Mouse (Mus musculus) heart, postnatal 0 days (tissue): ENCODE measurements around the gene Chd9. TPM values are rescaled to one million over a fixed set of nuclear protein-coding genes. Genes with fewer than 3 reads are reported as not detected.
A peak's percentile ranks its signal among the peaks of the same experiment; 100 is the strongest.

Source experiments
- ATAC-seq: fragments of 200-750 bp; cut with Nextera tagmentation; 2 replicates; pipeline ENCODE4 v1.8.0; 2017; ENCODE audit warnings: low read depth, moderate number of reproducible peaks, moderate library complexity; ENCODE audit not compliant: insufficient read depth
- DNase-seq: peaks from one replicate; pipeline ENCODE4 v3.0.0-alpha.2; 2016; ENCODE audit warnings: low spot score
- H3K27ac ChIP-seq: fragments of 300-500 bp; sonication (generic); 2 replicates; pipeline ENCODE4 v1.5.1; 2014; ENCODE audit warnings: low read depth, mild to moderate bottlenecking
- H3K27me3 ChIP-seq: fragments of 300-500 bp; sonication (generic); 2 replicates; pipeline ENCODE4 v1.6.1; 2014; ENCODE audit warnings: low read length, mixed read lengths; ENCODE audit not compliant: control insufficient read depth, insufficient read depth
- H3K36me3 ChIP-seq: fragments of 300-500 bp; sonication (generic); replicated peaks from 2 replicates; pipeline ENCODE4 v1.6.1; 2014; ENCODE audit warnings: low read length, mixed read lengths; ENCODE audit not compliant: control insufficient read depth, insufficient read depth
- H3K4me1 ChIP-seq: fragments of 300-500 bp; sonication (generic); 2 replicates; pipeline ENCODE4 v1.6.1; 2014; ENCODE audit warnings: antibody characterized with exemption; ENCODE audit not compliant: control insufficient read depth, insufficient read depth
- H3K4me2 ChIP-seq: fragments of 300-500 bp; sonication (generic); 2 replicates; pipeline ENCODE4 v1.6.1; 2014; ENCODE audit warnings: low read depth, mild to moderate bottlenecking, low read length, moderate library complexity
- H3K4me3 ChIP-seq: fragments of 300-500 bp; sonication (generic); 2 replicates; pipeline ENCODE4 v1.5.1; 2014; ENCODE audit warnings: low read depth, low read length
- H3K9ac ChIP-seq: fragments of 300-500 bp; sonication (generic); replicated peaks from 2 replicates; pipeline ENCODE4 v1.6.1; 2014; ENCODE audit warnings: low read depth, low read length, mixed read lengths
- H3K9me3 ChIP-seq: fragments of 300-500 bp; sonication (generic); replicated peaks from 2 replicates; pipeline ENCODE4 v1.6.1; 2016; ENCODE audit warnings: low read length; ENCODE audit not compliant: control insufficient read depth
- CTCF ChIP-seq: IDR thresholded peaks from 2 replicates; pipeline ENCODE4 v1.5.1; 2016; ENCODE audit warnings: antibody characterized with exemption, control low read depth, low read depth
- EP300 ChIP-seq: IDR thresholded peaks from 2 replicates; pipeline ENCODE4 v1.6.1; 2016; ENCODE audit warnings: antibody characterized with exemption, low read depth
- WGBS: fragments of 180-500 bp; shearing (Covaris S2); extraction: QIAGEN DNeasy Blood & Tissue Kit; methylation state at CpG from one replicate; pipeline ENCODE4 v1.1.7; 2014; 5-methylcytosine and 5-hydroxymethylcytosine counted together
- polyA plus RNA-seq: library from polyadenylated mRNA; unstranded; fragments of >200 nt; fragmentation: Nextera tagmentation; extraction: Ambion mirVana; gene quantifications from 2 replicates; pipeline ENCODE4 v1.2.1, GENCODE M21; 2015
- total RNA-seq: library from RNA; depleted of rRNA; stranded (reverse); fragments of >200 nt; gene quantifications from 2 replicates; pipeline ENCODE4 v1.2.3, GENCODE M21; 2014; ENCODE audit warnings: low replicate concordance

Chd9 gene
- total and polyA plus RNA-seq, 2 experiments from 2014 or later = 38.9 to 44.1 TPM

DNA sequence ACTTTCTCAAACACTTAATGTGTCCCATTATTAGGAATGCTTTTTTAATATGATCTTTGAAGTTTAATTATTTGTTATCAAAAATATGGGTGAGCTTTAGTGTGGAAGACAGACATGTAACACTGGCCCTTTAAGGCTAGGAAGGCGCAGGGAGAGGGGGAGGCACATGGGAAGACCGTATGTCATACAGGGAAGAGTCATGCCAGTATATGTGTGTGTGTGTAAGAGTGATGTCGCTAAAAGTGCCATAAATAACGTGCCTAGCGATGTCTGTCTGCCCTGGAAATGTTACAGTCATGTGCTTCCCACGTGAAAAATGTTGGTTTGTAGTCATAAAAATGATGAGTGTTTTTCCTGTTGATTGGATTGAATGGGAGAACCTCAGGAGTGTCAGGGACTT is 208.8 kb downstream of the Chd9 start:
- 73% methylated on average over 6 of the region's 6 CpGs for WGBS
- Histone ChIP-seq H3K9ac (no peak overlapping the region), H3K27me3 (no peaks in the 10 kb centered on the region), H3K4me1 (no peaks in the 10 kb centered on the region), H3K36me3 (peaks cover 87% of the 10 kb centered on the region), H3K9me3 (no peaks in the 10 kb centered on the region), H3K4me2 (no peak overlapping the region), H3K4me3 (no peak overlapping the region), H3K27ac (no peak overlapping the region)
- DNase-seq = no peak
- ATAC-seq = no peak
- TF ChIP-seq CTCF = no peak
- TF ChIP-seq EP300 = no peak

DNA sequence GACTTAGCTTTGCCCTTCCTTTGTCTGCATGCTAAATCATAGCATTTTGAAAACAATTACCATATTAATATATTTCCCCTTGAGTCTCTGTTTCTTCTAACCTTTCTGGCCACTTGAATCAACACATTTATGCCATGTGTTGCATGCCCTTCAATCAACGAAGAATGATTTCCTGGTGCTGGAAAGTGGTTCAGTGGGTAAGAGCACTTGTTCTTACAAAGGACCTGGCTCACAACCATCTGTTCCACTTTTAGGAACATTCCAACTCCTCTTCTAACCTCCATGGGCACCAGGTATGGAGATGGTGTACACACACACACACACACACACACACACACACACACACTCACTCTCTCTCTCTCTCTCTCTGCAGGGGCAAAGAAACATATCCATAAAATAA is 210.5 kb downstream of the Chd9 start:
- Histone ChIP-seq H3K4me1 (no peaks in the 10 kb centered on the region), H3K27me3 (no peaks in the 10 kb centered on the region), H3K27ac (no peak overlapping the region), H3K36me3 (peaks cover 89% of the 10 kb centered on the region), H3K4me3 (no peak overlapping the region), H3K4me2 (no peak overlapping the region), H3K9me3 (no peaks in the 10 kb centered on the region), H3K9ac (no peak overlapping the region)
- 57% methylated on average over 1 of the region's 1 CpGs for WGBS
- DNase-seq (no peak), ATAC-seq (no peak)
- TF ChIP-seq EP300 (no peak), CTCF (no peak)

DNA sequence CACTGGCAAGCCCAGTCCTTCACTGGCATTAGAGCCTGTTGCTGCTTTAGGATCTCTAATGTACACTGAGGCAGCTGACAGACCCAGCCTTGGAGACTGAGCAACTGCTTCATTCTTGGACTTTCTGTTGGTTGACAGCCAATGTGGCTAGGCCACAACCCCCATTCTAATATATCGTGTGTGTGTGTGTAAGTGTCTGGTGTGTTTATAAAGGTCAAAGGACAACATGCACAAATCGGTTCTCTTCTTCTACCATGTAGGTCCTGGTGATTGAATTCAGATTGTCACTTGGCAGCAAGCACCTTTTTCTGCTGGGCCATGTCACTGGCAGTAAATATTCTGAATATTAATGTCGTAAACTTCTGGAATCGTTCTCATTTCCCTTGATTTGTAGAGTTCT is 218.2 kb downstream of the Chd9 start:
- H3K9me3 ChIP-seq = no peaks in the 10 kb centered on the region
- H3K9ac ChIP-seq = no peak overlapping the region
- ATAC-seq (no peak), DNase-seq (no peak)
- no peak overlapping the region for H3K27ac ChIP-seq
- H3K4me2 ChIP-seq = no peak overlapping the region
- H3K4me3 ChIP-seq = no peak overlapping the region
- H3K36me3 ChIP-seq = peaks cover 70% of the 10 kb centered on the region
- no peaks in the 10 kb centered on the region for H3K4me1 ChIP-seq
- WGBS = 84% methylated on average over 4 of the region's 4 CpGs
- TF ChIP-seq EP300 (no peak), CTCF (no peak)
- H3K27me3 ChIP-seq = no peaks in the 10 kb centered on the region

DNA sequence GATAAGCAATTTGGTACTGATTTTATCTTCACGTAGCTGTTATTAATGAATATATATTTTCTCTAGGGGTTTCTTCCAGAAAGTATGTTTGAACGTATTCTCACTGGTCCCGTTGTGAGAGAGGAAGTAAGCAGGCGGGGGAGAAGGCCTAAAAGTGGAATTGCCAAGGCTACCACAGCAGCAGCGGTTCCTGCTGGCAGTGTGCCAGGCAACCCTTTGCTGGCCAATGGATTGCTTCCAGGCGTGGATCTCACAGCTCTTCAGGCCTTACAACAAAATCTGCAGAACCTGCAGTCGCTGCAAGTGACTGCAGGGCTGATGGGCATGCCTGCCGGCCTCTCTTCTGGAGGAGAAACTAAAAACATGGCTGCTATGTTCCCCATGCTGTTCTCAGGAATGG is 222.9 kb downstream of the Chd9 start:
- Histone ChIP-seq H3K9me3 (no peaks in the 10 kb centered on the region), H3K4me1 (no peaks in the 10 kb centered on the region), H3K4me3 (no peak overlapping the region), H3K9ac (no peak overlapping the region), H3K4me2 (no peak overlapping the region), H3K27ac (peak overlapping the region; percentile 36; the same call in 1 of the 2 replicates), H3K27me3 (no peaks in the 10 kb centered on the region), H3K36me3 (peaks cover 53% of the 10 kb centered on the region)
- TF ChIP-seq EP300 = no peak
- TF ChIP-seq CTCF = no peak
- 17% methylated on average over 8 of the region's 8 CpGs for WGBS
- DNase-seq (peak; percentile 53), ATAC-seq (peak; percentile 58; the same call in 1 of the 2 replicates)

DNA sequence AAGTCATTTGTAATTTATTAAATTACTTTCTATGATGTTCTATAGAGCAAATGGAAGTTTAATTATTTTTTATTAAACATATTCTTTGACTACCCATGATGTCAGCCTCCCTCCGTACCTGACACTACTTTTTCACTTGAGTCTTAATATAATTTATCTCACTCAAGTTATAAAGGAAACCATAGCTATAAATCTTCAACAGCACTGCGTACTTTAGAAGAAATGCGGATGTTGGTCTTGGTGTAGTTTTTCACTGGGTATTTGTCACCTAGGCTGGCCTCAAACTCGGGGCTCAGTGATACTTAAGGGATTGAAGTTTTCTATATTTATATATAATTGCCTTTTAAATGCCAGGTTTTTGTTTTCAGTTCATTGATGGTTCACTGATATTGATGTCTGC is 226.3 kb downstream of the Chd9 start:
- DNase-seq (no peak), ATAC-seq (no peak)
- WGBS = 93% methylated on average over 4 of the region's 4 CpGs
- no peak overlapping the region for H3K27ac ChIP-seq
- H3K9me3 ChIP-seq = no peaks in the 10 kb centered on the region
- TF ChIP-seq EP300 (no peak), CTCF (no peak)
- no peak overlapping the region for H3K4me3 ChIP-seq
- peaks cover 40% of the 10 kb centered on the region for H3K36me3 ChIP-seq
- no peak overlapping the region for H3K9ac ChIP-seq
- no peaks in the 10 kb centered on the region for H3K27me3 ChIP-seq
- no peak overlapping the region for H3K4me2 ChIP-seq
- no peaks in the 10 kb centered on the region for H3K4me1 ChIP-seq

DNA sequence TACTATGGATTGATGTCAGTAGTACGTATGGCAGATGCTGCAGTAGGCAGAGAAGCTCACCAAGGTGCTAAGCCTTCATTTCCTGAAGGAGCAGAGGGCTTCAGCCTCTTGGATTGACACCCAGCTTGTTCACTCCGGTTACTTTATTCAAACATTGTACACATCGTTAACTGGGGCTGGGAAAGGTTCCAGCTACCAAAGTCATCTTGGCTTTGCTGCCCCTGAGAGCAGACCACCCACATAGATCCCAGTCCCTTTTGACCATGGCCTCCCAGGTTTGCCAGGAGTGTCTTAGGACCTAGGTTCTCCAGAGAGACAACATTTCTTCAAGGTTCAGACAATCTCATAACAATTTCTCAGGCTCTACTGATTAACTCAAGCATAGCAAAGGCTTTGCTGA is 228.7 kb downstream of the Chd9 start:
- Histone ChIP-seq H3K36me3 (peaks cover 20% of the 10 kb centered on the region), H3K9ac (no peak overlapping the region), H3K9me3 (no peaks in the 10 kb centered on the region), H3K27ac (no peak overlapping the region), H3K27me3 (no peaks in the 10 kb centered on the region), H3K4me3 (no peak overlapping the region), H3K4me2 (no peak overlapping the region), H3K4me1 (no peaks in the 10 kb centered on the region; the same call in 1 of the 2 replicates)
- DNase-seq = no peak
- 58% methylated on average over 3 of the region's 3 CpGs for WGBS
- no peak for ATAC-seq
- TF ChIP-seq EP300 (no peak), CTCF (no peak)
